Mouse (Mus musculus): Measurements from ENCODE around the gene Sgo2a. TPM values are rescaled to one million over a fixed set of nuclear protein-coding genes. Genes with fewer than 3 reads are reported as not detected.
A peak's percentile ranks its signal among the peaks of the same experiment; 100 is the strongest.
"Not testable (repeated sequence)": the region's sequence is repeated elsewhere in the genome, so short reads cannot be mapped to it uniquely, and the experiment has no call there.

Gene Sgo2a
- total RNA-seq, 2 experiments from 2014 or later = 0.38 to 0.43 TPM

DNA sequence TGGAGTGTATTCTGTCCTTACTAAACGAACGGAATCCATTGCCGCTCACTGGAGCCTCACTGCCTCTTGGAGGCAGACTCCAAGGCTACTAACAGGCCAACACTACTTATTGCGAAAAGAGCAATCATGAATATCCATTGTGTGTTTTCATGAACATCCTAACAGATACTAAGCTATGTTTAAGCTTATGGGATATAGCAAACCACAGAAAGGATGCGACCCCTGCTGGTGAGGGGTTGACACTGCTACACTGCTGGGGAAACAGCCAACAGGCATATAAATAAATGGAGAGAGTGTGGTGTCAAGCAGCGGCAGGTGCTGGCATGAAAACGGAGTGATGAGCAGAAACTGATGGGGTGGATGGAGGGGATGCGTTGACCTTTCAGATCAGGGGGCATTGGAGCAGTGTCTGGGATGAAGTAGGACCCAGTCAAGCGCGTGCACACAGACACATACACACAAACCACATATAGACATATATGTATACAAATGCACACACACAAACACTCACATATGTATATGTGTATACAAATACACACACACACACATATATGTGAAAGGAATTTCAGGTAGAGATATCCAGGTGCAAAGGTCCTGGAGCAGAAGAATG is 35.5 kb downstream of the Sgo2a start:
- peak; percentile 35 for DNase-seq

DNA sequence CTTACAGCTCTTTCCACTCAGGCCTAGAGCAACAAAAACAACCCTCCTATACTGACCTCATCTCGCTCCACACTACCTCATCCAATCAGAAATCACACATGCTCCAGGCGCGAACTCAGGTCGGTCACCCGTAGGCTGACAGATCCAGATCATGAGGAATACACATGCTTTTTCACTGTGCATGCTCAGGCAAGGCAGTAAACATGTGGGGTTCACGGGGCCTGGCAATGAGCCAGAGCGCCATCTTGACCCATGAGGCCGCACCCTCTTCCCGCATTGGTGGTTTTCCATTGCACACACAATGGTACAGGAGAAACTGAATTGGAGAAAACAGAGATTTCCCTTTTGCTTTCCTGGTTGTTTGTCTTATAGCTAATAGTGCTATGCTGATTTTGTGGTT is 41.5 kb downstream of the Sgo2a start:
- not testable (repeated sequence) for DNase-seq

DNA sequence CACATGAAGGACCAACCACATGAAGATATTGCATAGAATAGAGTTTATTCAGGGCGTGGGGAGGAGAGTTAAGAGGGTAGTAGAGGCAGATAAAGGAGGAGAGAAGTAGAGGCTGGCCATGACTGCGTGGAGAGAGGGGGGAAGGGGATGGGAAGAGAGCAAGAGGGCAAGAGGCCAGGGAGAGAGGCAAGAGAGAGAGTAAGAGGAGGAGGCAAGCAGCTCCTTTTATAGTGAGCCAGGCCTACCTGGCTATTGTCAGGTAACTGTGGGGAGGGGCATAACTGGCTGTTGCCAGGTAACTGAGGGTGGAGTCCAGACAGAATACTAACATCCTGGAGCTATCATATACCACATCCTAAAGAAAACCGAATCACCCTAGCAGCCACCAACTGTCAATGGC is 49.3 kb downstream of the Sgo2a start:
- DNase-seq = no peak

DNA sequence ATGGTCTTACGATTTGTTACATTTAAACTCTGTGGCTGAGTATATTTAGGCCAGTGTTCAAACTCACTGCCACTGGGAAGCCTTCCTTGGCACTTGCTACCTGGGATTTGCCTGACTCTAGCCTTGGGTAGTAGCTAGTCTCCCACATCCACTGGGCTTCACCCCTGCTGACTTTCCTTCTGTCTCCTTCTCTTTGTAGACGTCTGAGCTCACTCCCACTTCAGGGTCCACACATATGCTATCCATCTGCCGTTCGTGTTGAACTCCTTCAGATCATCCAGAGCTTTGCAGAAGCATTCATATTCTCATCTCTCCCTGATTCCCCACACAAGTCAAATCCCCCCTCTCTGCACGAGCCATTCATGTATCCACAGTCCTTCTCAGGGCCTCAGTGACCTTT is 49.8 kb downstream of the Sgo2a start:
- no peak for DNase-seq

DNA sequence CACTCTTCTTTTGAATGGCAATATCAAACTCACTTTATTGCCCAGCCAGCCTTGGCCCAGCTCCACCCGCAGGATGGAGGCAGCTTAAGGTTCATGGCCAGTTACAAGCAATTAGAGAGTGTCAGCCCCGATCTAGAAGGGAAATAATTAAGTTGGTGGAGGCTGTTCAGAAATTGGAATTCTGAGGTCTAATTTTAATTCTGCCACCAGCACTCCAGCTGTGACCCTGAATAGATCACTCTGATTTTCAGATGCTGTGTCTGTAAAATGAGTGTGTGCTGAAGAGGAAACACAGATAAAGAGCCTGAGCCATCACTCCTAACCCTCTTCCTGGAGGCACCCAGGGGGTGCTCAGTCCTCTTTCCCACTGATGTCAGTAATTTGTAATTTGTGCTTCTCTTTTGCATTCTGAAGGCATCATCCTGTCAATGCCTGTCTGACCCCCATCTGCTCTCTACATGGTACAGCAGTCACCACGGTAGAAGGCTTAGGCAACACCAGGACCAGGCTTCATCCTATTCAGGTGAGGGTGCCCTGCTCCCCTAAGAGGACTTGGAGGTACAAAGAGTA is 51.0 kb downstream of the Sgo2a start:
- no peak for DNase-seq

DNA sequence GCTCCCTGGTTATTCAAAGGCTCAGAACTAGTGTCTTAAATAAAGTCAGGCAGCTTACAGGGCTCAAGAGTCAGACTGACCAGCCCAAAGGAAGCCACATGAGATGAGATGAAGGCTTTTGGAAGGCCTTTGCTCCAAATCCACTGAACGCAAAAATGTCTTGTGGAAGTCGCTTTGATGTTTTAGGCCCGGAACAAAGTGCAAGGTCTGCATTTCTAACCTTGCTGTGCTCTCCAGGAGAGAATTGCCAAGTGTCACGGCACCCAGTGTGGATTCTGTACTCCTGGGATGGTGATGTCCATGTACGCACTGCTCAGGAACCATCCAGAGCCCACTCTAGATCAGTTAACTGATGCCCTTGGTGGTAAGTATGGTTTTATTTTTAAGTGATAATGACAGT is 53.4 kb downstream of the Sgo2a start:
- no peak for DNase-seq

DNA sequence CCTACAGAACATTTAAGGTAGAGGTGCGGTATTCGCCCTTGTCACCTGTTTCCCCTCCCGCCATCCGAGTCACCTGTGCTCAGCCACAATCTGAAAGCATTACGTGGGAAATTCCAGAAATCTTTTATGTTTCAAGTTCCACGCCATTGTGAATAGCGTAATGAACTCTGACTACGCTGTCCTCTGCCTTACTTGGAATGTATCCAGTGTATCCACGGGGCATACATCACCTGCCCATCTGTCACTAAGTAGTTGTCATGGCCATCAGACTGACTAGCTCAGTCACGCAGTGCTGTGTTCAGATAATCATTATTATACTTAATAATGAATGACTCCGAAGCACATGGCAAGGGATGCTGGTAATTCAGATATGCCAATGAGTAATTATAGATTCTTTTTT is 59.8 kb downstream of the Sgo2a start:
- no peak for DNase-seq

DNA sequence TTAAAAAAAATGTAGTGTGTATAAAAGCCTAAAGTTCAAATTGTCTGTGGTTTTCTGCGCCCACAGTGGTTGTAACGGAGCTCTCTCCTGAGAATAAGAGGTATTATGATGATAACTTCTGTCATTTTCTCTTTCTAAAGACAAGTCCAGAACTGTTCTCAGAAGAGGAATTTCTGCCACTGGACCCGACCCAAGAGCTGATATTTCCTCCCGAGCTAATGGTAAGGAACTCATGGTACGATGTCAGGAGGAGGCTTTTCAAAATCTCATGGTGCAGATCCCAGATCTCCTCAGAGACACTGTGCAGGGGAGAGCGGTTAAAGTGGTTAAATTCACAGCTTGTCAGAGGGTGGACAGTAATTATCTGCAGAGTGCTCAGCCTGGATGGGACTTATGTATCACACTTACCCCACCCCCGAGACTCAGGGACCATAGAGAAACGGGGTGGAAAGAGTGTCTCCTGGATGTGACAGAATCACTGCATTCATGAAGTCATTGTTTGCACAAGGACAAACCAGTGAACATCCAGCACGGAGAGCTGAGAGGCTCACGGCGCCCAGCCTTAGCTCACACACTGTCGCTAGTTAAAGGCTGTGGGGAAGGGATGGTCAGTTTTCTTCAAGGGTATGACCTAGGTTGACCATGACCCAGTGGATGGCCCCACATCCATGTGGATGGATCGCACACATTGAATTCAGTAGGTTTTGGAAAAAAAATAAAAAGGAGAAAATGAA is 60.5 kb downstream of the Sgo2a start:
- DNase-seq = no peak

DNA sequence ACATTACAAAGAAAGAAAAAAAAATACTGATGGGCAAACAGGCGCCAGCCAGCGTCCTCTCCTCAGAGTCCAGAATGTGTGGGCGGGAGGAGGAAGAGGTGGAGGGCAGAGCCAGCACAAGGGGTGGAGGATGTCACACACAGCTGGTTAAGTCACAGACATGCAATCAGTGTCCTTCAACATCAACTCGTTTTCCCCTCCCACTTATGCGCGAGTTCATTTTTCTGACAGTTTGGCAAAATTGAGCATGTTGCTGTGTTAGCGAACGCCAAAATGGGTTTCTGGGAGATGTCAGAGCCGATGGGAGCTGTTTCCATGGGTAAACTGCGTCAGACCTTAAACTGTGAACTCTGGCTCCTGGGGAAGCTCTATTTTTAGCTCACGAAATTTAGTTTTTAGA is 61.2 kb downstream of the Sgo2a start:
- no peak for DNase-seq

DNA sequence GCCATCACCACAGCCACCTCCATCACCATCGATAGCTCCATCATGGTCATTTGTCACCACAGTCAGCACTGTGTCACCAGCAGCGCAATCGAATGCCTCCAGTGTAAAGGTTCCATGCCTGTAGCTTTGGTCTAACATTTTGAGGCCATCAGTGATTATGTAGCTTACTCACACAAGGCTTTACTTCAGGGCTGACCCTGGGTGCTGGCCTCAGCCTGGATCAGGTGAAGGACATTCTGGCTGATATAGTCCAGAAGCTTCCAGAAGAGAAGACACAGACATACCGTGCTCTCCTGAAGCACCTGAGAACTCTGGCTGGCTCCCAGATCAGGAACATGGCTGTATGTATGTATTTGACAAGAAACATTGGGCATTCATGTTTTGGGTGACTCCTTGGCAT is 63.1 kb downstream of the Sgo2a start:
- DNase-seq = no peak

DNA sequence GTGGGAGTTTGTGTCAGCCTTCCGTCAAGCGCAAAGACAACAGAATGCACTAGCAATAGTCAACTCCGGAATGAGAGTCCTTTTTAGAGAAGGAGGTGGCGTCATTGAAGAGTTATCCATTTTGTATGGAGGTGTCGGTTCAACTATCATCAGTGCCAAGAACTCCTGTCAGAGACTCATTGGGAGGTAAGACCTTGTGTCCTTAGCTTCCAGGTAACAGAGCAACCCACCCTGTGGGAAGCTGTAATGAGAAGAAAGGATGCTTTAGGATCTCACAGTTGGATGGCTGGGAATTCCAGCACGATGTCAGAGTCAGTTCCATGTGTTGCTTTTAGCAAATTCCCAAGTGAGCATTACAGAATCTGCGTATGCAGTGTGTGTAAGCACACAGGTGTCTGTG is 66.4 kb downstream of the Sgo2a start:
- DNase-seq = no peak

DNA sequence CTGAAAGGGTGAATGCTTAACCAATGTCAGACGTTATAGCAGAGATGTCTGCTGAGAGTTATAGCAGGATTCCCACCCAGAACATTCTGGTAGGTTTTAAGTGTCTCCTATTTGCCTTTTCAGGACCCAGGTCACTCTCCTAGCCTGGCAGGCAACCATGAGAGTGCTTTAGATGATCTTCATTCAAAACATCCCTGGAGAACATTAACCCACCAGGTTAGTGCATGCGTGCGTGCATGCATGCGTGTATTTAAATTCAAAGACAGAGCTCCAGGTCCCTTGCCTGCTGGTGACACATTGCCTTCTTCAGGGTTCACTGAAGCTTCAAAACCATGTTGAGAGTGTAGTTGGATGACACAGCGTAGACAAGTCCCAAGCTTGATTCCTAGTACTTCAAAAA is 69.4 kb downstream of the Sgo2a start:
- no peak for DNase-seq

DNA sequence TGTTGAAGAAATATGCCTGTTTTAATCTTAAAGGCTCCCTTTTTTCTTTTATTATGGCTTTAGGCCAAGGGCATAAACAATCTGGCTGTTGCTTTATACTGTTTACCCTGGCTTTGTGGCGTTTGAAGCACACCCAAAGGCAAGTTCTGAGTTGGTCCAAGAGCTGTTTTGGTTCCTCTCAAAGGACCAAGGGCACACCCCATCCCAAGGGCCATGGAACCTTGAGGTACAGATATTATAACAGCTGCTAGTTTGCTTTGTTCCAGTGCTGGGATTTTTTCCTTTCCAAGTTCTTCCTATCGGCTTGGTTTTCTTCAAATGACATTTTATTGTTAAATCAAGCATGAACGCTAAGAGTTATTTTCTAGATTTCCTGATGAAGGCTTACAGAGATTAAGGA is 69.8 kb downstream of the Sgo2a start:
- DNase-seq = no peak

DNA sequence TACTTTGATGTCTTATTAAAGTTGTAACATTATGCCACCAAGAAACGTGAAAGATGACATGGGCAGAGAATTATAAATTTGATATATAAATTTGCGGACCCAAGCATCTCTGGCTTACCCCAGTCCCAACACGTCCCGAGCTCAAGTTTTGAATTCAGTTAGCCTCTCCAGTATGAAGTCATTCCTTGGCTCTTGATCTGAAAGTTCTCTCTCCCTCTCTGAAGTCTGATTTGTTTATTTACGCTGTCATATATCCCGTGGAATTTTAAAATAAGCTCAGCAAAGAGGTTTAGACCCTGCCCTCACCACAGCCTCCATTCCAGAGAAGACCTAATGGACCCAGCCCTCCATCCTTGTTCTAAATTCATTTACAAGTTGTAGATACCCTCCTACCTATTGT is 73.4 kb downstream of the Sgo2a start:
- DNase-seq = no peak

DNA sequence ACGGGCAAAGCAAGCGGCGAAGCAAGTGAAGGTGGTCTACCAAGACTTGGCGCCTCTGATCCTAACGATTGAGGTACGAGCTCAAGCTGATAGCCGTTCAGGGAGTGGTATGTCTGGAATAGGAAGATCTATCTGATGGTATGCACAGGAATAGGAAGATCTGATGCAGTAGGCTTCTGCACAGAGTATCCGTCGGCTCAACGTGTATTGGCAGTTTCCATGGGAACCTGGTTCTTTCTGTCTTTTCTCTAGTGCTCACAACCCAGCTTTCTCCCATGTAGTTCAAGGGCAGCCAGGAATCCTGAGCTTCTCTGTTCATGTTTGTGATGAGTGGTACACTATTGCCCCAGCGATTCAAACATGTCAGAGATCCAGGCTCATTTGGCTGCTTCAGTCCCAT is 74.3 kb downstream of the Sgo2a start:
- no peak for DNase-seq

DNA sequence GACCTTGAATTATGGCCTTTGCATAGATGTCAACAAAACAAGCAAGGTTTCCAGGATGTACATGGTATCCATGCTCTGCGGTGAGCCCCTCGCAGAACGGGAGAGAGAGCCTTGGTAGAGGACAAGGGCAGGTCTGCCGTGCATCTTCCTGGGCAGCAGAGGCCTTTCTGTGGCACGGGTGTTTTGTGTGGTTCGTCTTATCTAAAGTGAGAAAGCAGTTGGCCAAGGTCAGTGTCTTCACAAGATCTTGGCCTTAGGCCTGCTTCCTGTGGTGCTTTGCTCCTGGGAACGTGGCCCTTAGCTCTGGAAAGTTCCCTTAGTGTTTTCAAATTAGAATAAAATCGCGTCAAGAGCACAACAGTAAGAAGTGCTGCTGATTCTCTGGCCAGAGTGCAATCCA is 75.2 kb downstream of the Sgo2a start:
- no peak for DNase-seq

DNA sequence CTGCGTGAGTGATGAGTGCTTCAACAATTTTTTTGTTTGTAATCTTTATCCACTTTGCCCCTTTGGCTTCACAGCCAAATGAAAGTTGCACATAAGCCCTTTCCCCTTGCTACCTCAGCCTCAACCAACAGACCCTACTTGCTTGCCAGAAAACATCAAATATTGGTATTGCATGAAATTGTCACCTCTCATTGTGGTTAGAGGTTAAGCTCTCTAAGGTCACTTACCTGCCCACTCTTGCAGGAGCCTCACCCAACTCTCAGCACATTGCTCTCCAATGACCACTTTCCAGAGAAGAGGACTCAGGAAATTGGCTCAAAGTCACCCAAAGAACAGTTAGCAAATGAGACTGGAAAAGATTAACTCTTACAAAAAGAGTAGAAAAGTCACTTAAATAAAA is 75.7 kb downstream of the Sgo2a start:
- DNase-seq = no peak

DNA sequence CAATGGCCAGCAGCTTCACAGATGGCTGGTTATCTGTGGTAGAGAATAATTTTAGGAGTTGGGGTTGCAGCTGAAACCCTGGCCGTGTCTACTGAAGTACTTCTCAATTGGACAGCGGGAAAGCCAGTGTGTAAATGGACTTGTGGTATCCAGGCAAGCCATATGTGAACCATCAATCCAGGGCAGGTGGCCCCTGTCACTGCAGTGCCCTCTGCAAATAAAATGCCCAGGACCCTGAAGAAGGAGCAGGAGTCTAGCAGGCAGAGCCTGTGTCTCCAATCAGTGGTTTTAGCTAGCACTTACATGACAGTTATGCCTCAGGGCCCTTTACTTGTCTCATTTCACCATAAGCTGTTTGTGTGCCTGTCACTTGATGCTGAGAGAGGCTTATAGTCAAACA is 76.6 kb downstream of the Sgo2a start:
- DNase-seq = no peak

DNA sequence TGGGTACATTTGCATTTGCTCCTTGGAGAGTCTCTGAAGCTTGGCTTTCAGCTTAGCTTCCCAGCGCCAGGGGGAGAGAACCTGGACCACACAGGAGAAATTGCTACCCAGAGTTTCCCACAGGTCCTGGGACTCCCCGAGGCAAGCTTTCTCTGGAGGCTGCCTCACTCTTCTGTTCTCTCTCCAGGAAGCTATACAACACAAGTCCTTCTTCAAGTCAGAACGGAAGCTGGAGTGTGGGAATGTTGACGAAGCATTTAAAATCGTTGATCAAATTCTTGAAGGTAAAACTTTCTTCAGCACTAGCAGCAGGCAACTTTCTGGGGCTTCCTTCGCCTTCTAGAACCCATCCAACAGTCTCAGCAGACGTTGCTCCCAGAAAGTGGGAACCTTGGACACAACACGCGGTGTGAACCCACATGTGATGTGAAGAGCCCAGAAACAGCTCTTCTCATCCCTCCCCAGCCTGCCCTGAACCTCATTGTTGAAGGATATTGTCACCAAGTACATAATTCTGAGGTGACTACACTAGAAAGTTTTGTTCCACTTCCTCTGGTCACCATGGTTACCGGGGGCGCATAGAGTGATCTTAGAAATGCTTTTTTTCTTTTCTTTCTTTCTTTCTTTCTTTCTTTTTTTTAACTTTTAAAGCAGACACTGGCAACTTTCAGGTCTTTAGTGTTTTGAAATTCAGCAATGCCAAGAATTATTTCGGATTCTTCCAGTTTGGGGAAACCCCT is 77.4 kb downstream of the Sgo2a start:
- no peak for DNase-seq

DNA sequence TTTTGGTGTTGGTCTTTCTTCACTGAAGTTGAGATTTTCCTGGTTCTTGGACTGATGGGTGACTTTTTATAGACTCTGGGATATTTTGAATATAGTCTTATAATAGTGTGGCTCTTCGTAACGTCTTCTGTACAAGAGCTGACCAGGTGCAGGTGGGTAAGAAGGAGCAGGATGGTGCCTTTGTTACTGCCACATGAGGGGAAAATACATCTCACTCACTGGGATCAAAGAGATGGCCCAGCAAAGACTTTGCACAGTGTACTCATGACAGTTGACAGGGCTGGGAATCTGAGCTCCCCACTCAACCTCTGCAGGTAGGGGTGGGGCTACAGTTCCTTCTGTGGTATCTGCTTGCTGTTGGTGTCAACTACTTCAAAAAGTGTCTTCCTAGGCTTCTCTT is 78.5 kb downstream of the Sgo2a start:
- no peak for DNase-seq

Data from gastrocnemius, postnatal 25 days (tissue).